Mouse (Mus musculus): ENCODE data around the gene Rbms3.

Gene Rbms3

GRCm38 (mm10) chr9:117629771-117630170, at the start of gene Rbms3:
TSS of gene Rbms3 (minus strand) at chr9:117629913.
- no peak for DNase-seq (ENCODE audit: low spot score)

- no peak for DNase-seq (ENCODE audit: low spot score)
Observed at GRCm38 (mm10) chr9:117673311-117673710, 43.6 kb upstream of the Rbms3 start.

GRCm38 (mm10) chr9:117654626-117655025, 24.9 kb upstream of the Rbms3 start:
- no peak for DNase-seq (ENCODE audit: low spot score)

GRCm38 (mm10) chr9:117653641-117654040, 23.9 kb upstream of the Rbms3 start:
- no peak for DNase-seq (ENCODE audit: low spot score)

GRCm38 (mm10) chr9:117646131-117646530, 16.4 kb upstream of the Rbms3 start:
- no peak for DNase-seq (ENCODE audit: low spot score)

- DNase-seq (ENCODE audit: low spot score), result no peak
Observed at GRCm38 (mm10) chr9:117641090-117641782, 11.5 kb upstream of the Rbms3 start.

- DNase-seq (ENCODE audit: low spot score), result no peak
Observed at GRCm38 (mm10) chr9:117638623-117639185, 9.0 kb upstream of the Rbms3 start.

GRCm38 (mm10) chr9:117636492-117636891, 6.8 kb upstream of the Rbms3 start:
- DNase-seq (ENCODE audit: low spot score), result no peak

GRCm38 (mm10) chr9:117627173-117627572, 2.5 kb downstream of the Rbms3 start:
- DNase-seq (ENCODE audit: low spot score), result no peak

- no peak for DNase-seq (ENCODE audit: low spot score)
Observed at GRCm38 (mm10) chr9:117600781-117601180, 28.9 kb downstream of the Rbms3 start.

GRCm38 (mm10) chr9:117599341-117599740, 30.4 kb downstream of the Rbms3 start:
- DNase-seq (ENCODE audit: low spot score), result no peak

GRCm38 (mm10) chr9:117596162-117596561, 33.6 kb downstream of the Rbms3 start:
- DNase-seq (ENCODE audit: low spot score), result no peak

GRCm38 (mm10) chr9:117585345-117585744, 44.4 kb downstream of the Rbms3 start:
- DNase-seq (ENCODE audit: low spot score), result no peak

- no peak for DNase-seq (ENCODE audit: low spot score)
Observed at GRCm38 (mm10) chr9:117583638-117584037, 46.1 kb downstream of the Rbms3 start.

GRCm38 (mm10) chr9:117582591-117582990, 47.1 kb downstream of the Rbms3 start:
- DNase-seq (ENCODE audit: low spot score), result no peak

- DNase-seq (ENCODE audit: low spot score), result no peak
Observed at GRCm38 (mm10) chr9:117571186-117571855, 58.4 kb downstream of the Rbms3 start.

GRCm38 (mm10) chr9:117570240-117570821, 59.4 kb downstream of the Rbms3 start:
- DNase-seq (ENCODE audit: low spot score), result no peak

- no peak for DNase-seq (ENCODE audit: low spot score)
Observed at GRCm38 (mm10) chr9:117566293-117566692, 63.4 kb downstream of the Rbms3 start.

GRCm38 (mm10) chr9:117558562-117558961, 71.2 kb downstream of the Rbms3 start:
- DNase-seq (ENCODE audit: low spot score), result no peak

- no peak for DNase-seq (ENCODE audit: low spot score)
Observed at GRCm38 (mm10) chr9:117554356-117554755, 75.4 kb downstream of the Rbms3 start.

GRCm38 (mm10) chr9:117529281-117529680, 100.4 kb downstream of the Rbms3 start:
- no peak for DNase-seq (ENCODE audit: low spot score)

GRCm38 (mm10) chr9:117508941-117509340, 120.8 kb downstream of the Rbms3 start:
- DNase-seq (ENCODE audit: low spot score), result no peak

GRCm38 (mm10) chr9:117491866-117492265, 137.8 kb downstream of the Rbms3 start:
- DNase-seq (ENCODE audit: low spot score), result no peak
